Comparison of ENCODE assay signal across 21 mouse cellular contexts in genomic region chr8:70913523-70913922, GRCm38 (mm10). TPM values are rescaled to one million over a fixed set of nuclear protein-coding genes. Genes with fewer than 3 reads are reported as not detected.
DNase-seq lines count a peak whose midpoint lies in the region; ATAC-seq and TF ChIP-seq lines count a peak whose summit lies in the region.
"Had no signal": no experiment of that assay in that cellular context is flagged by ENCODE, and none has a peak within 500 bp of the region (broad histone marks: within the 10 kb centered on the region; RNA-seq: fewer than 3 reads in every experiment).

No protein-coding gene starts in this region.

- no peaks in the 10 kb centered on the region for H3K27me3 ChIP-seq in midbrain, embryonic 13.5 days
- H3K27me3 ChIP-seq in midbrain, embryonic 14.5 days (ENCODE audit: control insufficient read depth, insufficient read depth, low read length): no peaks in the 10 kb centered on the region
- H3K27me3 ChIP-seq in E14TG2a.4 (ENCODE audit: insufficient read depth, low read length) (no peaks in the 10 kb centered on the region), G1E (ENCODE audit: insufficient read depth, low read length) (peaks cover 4% of the 10 kb centered on the region; the same call in 1 of the 2 replicates)
- H3K27me3 ChIP-seq: embryonic facial prominence, embryonic 15.5 days; forebrain, embryonic 15.5 days; heart, embryonic 12.5 days had no signal

- peak; percentile 9; the same call in 1 of the 2 replicates for ATAC-seq in midbrain, embryonic 13.5 days
- no peak for ATAC-seq in midbrain, embryonic 14.5 days (ENCODE audit: low FRiP score, low TSS enrichment)
- no peak for ATAC-seq in G1E (ENCODE audit: extremely low read depth, insufficient number of reproducible peaks, low FRiP score, poor library complexity, severe bottlenecking)
- ATAC-seq: activated CD4-positive, CD25-positive, alpha-beta regulatory T cell, adult 4 months; forebrain, embryonic 15.5 days; inflammation-experienced regulatory T-cells, adult 6 months had no signal

- H3K4me2 ChIP-seq in midbrain, embryonic 13.5 days (replicated peaks): no peak overlapping the region
- H3K4me2 ChIP-seq in midbrain, embryonic 14.5 days (ENCODE audit: low read length): no peak overlapping the region
- H3K4me2 ChIP-seq: embryonic facial prominence, embryonic 15.5 days; forebrain, embryonic 15.5 days; heart, embryonic 12.5 days; hindbrain, embryonic 14.5 days had no signal

- 94% methylated on average over 26 of the region's 26 CpGs for WGBS in midbrain, embryonic 13.5 days
- WGBS in midbrain, embryonic 14.5 days: 95% methylated on average over 26 of the region's 26 CpGs

- intact Hi-C loops in gastrocnemius, adult 2 months (cut with DNase I): no loop called here

- H3K4me1 ChIP-seq in midbrain, embryonic 13.5 days (replicated peaks): no peaks in the 10 kb centered on the region
- no peaks in the 10 kb centered on the region for H3K4me1 ChIP-seq in midbrain, embryonic 14.5 days (ENCODE audit: control insufficient read depth, insufficient read depth, low read length)
- H3K4me1 ChIP-seq in E14TG2a.4 (replicated peaks; ENCODE audit: low read depth, low read length): peaks cover 72% of the 10 kb centered on the region
- peaks cover 55% of the 10 kb centered on the region for H3K4me1 ChIP-seq in G1E (ENCODE audit: insufficient read depth, low read depth, low read length)
- H3K4me1 ChIP-seq: embryonic facial prominence, embryonic 15.5 days; forebrain, embryonic 15.5 days; heart, embryonic 12.5 days; hindbrain, embryonic 10.5 days had no signal

- H3K9ac ChIP-seq in midbrain, embryonic 13.5 days (replicated peaks): no peak overlapping the region
- H3K9ac ChIP-seq in midbrain, embryonic 14.5 days (replicated peaks; ENCODE audit: low read length): no peak overlapping the region
- H3K9ac ChIP-seq: embryonic facial prominence, embryonic 15.5 days; forebrain, embryonic 15.5 days; heart, embryonic 12.5 days; hindbrain, embryonic 14.5 days had no signal

- H3K4me3 ChIP-seq in gastrocnemius, adult 2 months: peak overlapping the region; percentile 41
- no peak overlapping the region for H3K4me3 ChIP-seq in midbrain, embryonic 13.5 days (replicated peaks)
- H3K4me3 ChIP-seq in midbrain, embryonic 14.5 days (replicated peaks; ENCODE audit: low read depth, low read length): no peak overlapping the region
- H3K4me3 ChIP-seq in E14TG2a.4 (replicated peaks; ENCODE audit: low read length): peak overlapping the region; percentile 71
- peak overlapping the region; percentile 46; the same call in 1 of the 2 replicates for H3K4me3 ChIP-seq in G1E (ENCODE audit: low read depth, low read length)
- H3K4me3 ChIP-seq: embryonic facial prominence, embryonic 15.5 days; erythroblast, embryonic 14.5 days; forebrain, embryonic 15.5 days; heart, embryonic 12.5 days; hindbrain, embryonic 10.5 days had no signal

- no peak for TF ChIP-seq CTCF in gastrocnemius, adult 2 months (IDR thresholded peaks at IDR 0.05)
- TF ChIP-seq CTCF in E14TG2a.4 (conservative IDR thresholded peaks at IDR 0.05; ENCODE audit: low read length) (no peak), G1E (IDR thresholded peaks at IDR 0.05; ENCODE audit: low read depth, low read length) (no peak)

- peak; percentile 72 for DNase-seq in gastrocnemius, adult 2 months
- DNase-seq in gastrocnemius, postnatal 4 days (ENCODE audit: low spot score in 2 of 2): no peak
- no peak for DNase-seq in midbrain, embryonic 14.5 days
- no peak for DNase-seq in G1E (ENCODE audit: low spot score)
- no peak for DNase-seq in adrenal gland, postnatal 36 days
- DNase-seq: adrenal gland, postnatal 14 days; cerebellum, adult 2 months; embryo, embryonic 11 days had no signal

- H3K27ac ChIP-seq in gastrocnemius, adult 2 months: 0 out of 2 replicates have a peak overlapping the region, but pooled peaks have one; percentile 24
- H3K27ac ChIP-seq in midbrain, embryonic 13.5 days: no peak overlapping the region
- H3K27ac ChIP-seq in midbrain, embryonic 14.5 days (replicated peaks; ENCODE audit: low read depth, low read length): no peak overlapping the region
- H3K27ac ChIP-seq: embryonic facial prominence, embryonic 15.5 days; forebrain, embryonic 15.5 days; hindbrain, embryonic 10.5 days; hindbrain, embryonic 14.5 days had no signal

- H3K36me3 ChIP-seq in midbrain, embryonic 13.5 days: peaks cover 80% of the 10 kb centered on the region
- peaks cover 77% of the 10 kb centered on the region for H3K36me3 ChIP-seq in midbrain, embryonic 14.5 days (ENCODE audit: control insufficient read depth, insufficient read depth, low read length)
- peaks cover 88% of the 10 kb centered on the region for H3K36me3 ChIP-seq in E14TG2a.4 (ENCODE audit: insufficient read depth, low read length)
- H3K36me3 ChIP-seq in G1E (replicated peaks): peaks cover 89% of the 10 kb centered on the region

- no peaks in the 10 kb centered on the region for H3K9me3 ChIP-seq in midbrain, embryonic 13.5 days
- no peaks in the 10 kb centered on the region for H3K9me3 ChIP-seq in midbrain, embryonic 14.5 days (ENCODE audit: control insufficient read depth, low read length)
- H3K9me3 ChIP-seq in E14TG2a.4 (ENCODE audit: low read length) (no peaks in the 10 kb centered on the region), G1E (replicated peaks) (peaks cover 5% of the 10 kb centered on the region; the same call in 1 of the 2 replicates)
- H3K9me3 ChIP-seq: embryonic facial prominence, embryonic 15.5 days; forebrain, embryonic 15.5 days; heart, embryonic 12.5 days had no signal

RNA-seq across cellular contexts. Expression of gene Map1s, which starts 7.8 kb away (rescaled TPM):
- 10 to 100 TPM; 10.6 to 11.2 TPM for total RNA-seq in gastrocnemius, adult 2 months (2021)
- 10 to 100 TPM; 36.1 to 38.1 TPM for total RNA-seq in gastrocnemius, postnatal 4 days (2021)
- polyA plus RNA-seq in midbrain, embryonic 13.5 days (2015; fragmentation: Nextera tagmentation; extraction: Ambion mirVana): 61.0 and 62.5 TPM in 2 replicates
- 46.5 and 54.0 TPM in 2 replicates for polyA plus RNA-seq in midbrain, embryonic 14.5 days (2014; fragmentation: Nextera tagmentation; extraction: Ambion mirVana)
- 26.3 and 29.6 TPM in 2 replicates for total RNA-seq in G1E (2014; fragmentation: Nextera tagmentation)
- total RNA-seq in G1E (2017): 8.7 and 9.5 TPM in 2 replicates
- 135 and 147 TPM in 2 replicates for polyA plus RNA-seq in G1E (2012)
- 10 to 100 TPM; 25.6 to 42.0 TPM for total RNA-seq in adrenal gland, postnatal 36 days (2021)

RNA-seq across cellular contexts. Expression of gene Rpl18a, which starts 16.3 kb away (rescaled TPM):
- 1,000 to 10,000 TPM in 1 of 2 experiments, 100 to 1,000 TPM in 1; 932 to 1,039 TPM for total RNA-seq in gastrocnemius, adult 2 months (2021)
- total RNA-seq in gastrocnemius, postnatal 4 days (2021): 1,000 to 10,000 TPM; 1,846 to 1,982 TPM
- polyA plus RNA-seq in midbrain, embryonic 13.5 days (2015; fragmentation: Nextera tagmentation; extraction: Ambion mirVana): 2,682 and 2,717 TPM in 2 replicates
- 2,701 and 2,857 TPM in 2 replicates for polyA plus RNA-seq in midbrain, embryonic 14.5 days (2014; fragmentation: Nextera tagmentation; extraction: Ambion mirVana)
- total RNA-seq in G1E (2014; fragmentation: Nextera tagmentation) (12,197 and 12,967 TPM in 2 replicates), G1E (2017) (1,575 and 1,810 TPM in 2 replicates)
- polyA plus RNA-seq in G1E (2012): 3,365 and 5,482 TPM in 2 replicates
- total RNA-seq in adrenal gland, postnatal 36 days (2021): 1,000 to 10,000 TPM; 1,312 to 1,373 TPM

RNA-seq across cellular contexts. Expression of gene Slc5a5, which starts 21.0 kb away (rescaled TPM):
- not detected for total RNA-seq in gastrocnemius, adult 2 months (2021)
- total RNA-seq in gastrocnemius, postnatal 4 days (2021): not detected
- 0.67 and 0.73 TPM in 2 replicates for polyA plus RNA-seq in midbrain, embryonic 13.5 days (2015; fragmentation: Nextera tagmentation; extraction: Ambion mirVana)
- 0.40 and 0.96 TPM in 2 replicates for polyA plus RNA-seq in midbrain, embryonic 14.5 days (2014; fragmentation: Nextera tagmentation; extraction: Ambion mirVana)
- total RNA-seq in G1E (2014; fragmentation: Nextera tagmentation): not detected in 2 replicates
- total RNA-seq in G1E (2017): 0.06 TPM in 1 of 2 replicates, not detected in the other
- 0.26 and 0.28 TPM in 2 replicates for polyA plus RNA-seq in G1E (2012)
- total RNA-seq in adrenal gland, postnatal 36 days (2021): not detected
- total RNA-seq: adrenal gland, adult 18-20 months; adrenal gland, postnatal 14 days; heart, adult 8-10 months; heart, postnatal 25 days had no signal
- polyA plus RNA-seq: activated CD4-positive, CD25-positive, alpha-beta regulatory T cell, adult 4 months; inflammation-experienced regulatory T-cells, adult 6 months had no signal

RNA-seq across cellular contexts. Expression of gene Ccdc124, which starts 39.8 kb away (rescaled TPM):
- 10 to 100 TPM; 65.6 to 73.1 TPM for total RNA-seq in gastrocnemius, adult 2 months (2021)
- 10 to 100 TPM; 37.5 to 40.1 TPM for total RNA-seq in gastrocnemius, postnatal 4 days (2021)
- 160 TPM in 2 replicates for polyA plus RNA-seq in midbrain, embryonic 13.5 days (2015; fragmentation: Nextera tagmentation; extraction: Ambion mirVana)
- polyA plus RNA-seq in midbrain, embryonic 14.5 days (2014; fragmentation: Nextera tagmentation; extraction: Ambion mirVana): 149 and 178 TPM in 2 replicates
- total RNA-seq in G1E (2014; fragmentation: Nextera tagmentation): 17.0 and 18.9 TPM in 2 replicates
- 16.1 and 16.7 TPM in 2 replicates for total RNA-seq in G1E (2017)
- 171 and 172 TPM in 2 replicates for polyA plus RNA-seq in G1E (2012)
- total RNA-seq in adrenal gland, postnatal 36 days (2021): 10 to 100 TPM; 54.7 to 57.2 TPM

RNA-seq across cellular contexts. Expression of gene Kcnn1, which starts 50.5 kb away (rescaled TPM):
- 10 to 100 TPM; 18.1 to 21.5 TPM for total RNA-seq in gastrocnemius, adult 2 months (2021)
- 1 to 10 TPM; 1.7 to 1.8 TPM for total RNA-seq in gastrocnemius, postnatal 4 days (2021)
- polyA plus RNA-seq in midbrain, embryonic 13.5 days (2015; fragmentation: Nextera tagmentation; extraction: Ambion mirVana): 19.6 and 26.9 TPM in 2 replicates
- polyA plus RNA-seq in midbrain, embryonic 14.5 days (2014; fragmentation: Nextera tagmentation; extraction: Ambion mirVana): 13.3 and 16.0 TPM in 2 replicates
- total RNA-seq in G1E (2014; fragmentation: Nextera tagmentation): not detected in 2 replicates
- total RNA-seq in G1E (2017): 0.12 and 0.22 TPM in 2 replicates
- polyA plus RNA-seq in G1E (2012): 0.02 and 0.03 TPM in 2 replicates
- 1 to 10 TPM; 2.3 to 4.0 TPM for total RNA-seq in adrenal gland, postnatal 36 days (2021)
- polyA plus RNA-seq: activated CD4-positive, CD25-positive, alpha-beta regulatory T cell, adult 4 months; inflammation-experienced regulatory T-cells, adult 6 months had no signal

Comparison
In these comparisons a context has a peak if more than half of its experiments do, and no peak if none do; other contexts are left out.
1. H3K4me3 ChIP-seq: peak in gastrocnemius, adult 2 months (single experiment), E14TG2a.4 (single experiment) and G1E (single experiment); none in midbrain, embryonic 13.5 days (single experiment) and midbrain, embryonic 14.5 days (single experiment).